Mouse (Mus musculus) stomach, embryonic 14.5 days (tissue): ENCODE measurements around the gene Stk38l. TPM values are rescaled to one million over a fixed set of nuclear protein-coding genes. Genes with fewer than 3 reads are reported as not detected.

Source experiments
- ATAC-seq: fragments of 200-750 bp; cut with Nextera tagmentation; 2 replicates; pipeline ENCODE4 v1.8.0; 2017; ENCODE audit warnings: low read depth, moderate TSS enrichment; ENCODE audit not compliant: insufficient number of reproducible peaks, insufficient read depth, low FRiP score
- H3K27ac ChIP-seq: fragments of 300-500 bp; sonication (generic); 2 replicates; pipeline ENCODE4 v1.5.1; 2014; ENCODE audit warnings: mild to moderate bottlenecking, low read length, moderate library complexity, mixed read lengths
- H3K27me3 ChIP-seq: fragments of 300-500 bp; sonication (generic); 2 replicates; pipeline ENCODE4 v1.6.1; 2014; ENCODE audit warnings: low read length, control low read depth, mixed read lengths; ENCODE audit not compliant: control insufficient read depth, insufficient read depth
- H3K36me3 ChIP-seq: fragments of 300-500 bp; sonication (generic); 2 replicates; pipeline ENCODE4 v1.6.1; 2014; ENCODE audit warnings: mild to moderate bottlenecking, control low read depth, low read length, moderate library complexity, mixed read lengths; ENCODE audit not compliant: control insufficient read depth, insufficient read depth
- H3K4me1 ChIP-seq: fragments of 300-500 bp; sonication (generic); 2 replicates; pipeline ENCODE4 v1.6.1; 2014; ENCODE audit warnings: low read length, control low read depth, mixed read lengths; ENCODE audit not compliant: control insufficient read depth, insufficient read depth
- H3K4me2 ChIP-seq: fragments of 300-500 bp; sonication (generic); replicated peaks from 2 replicates; pipeline ENCODE4 v1.6.1; 2014; ENCODE audit warnings: low read depth, low read length, control low read depth
- H3K4me3 ChIP-seq: fragments of 300-500 bp; sonication (generic); 2 replicates; pipeline ENCODE4 v1.5.1; 2014; ENCODE audit warnings: low read depth, low read length, control low read depth
- H3K9ac ChIP-seq: fragments of 300-500 bp; sonication (generic); replicated peaks from 2 replicates; pipeline ENCODE4 v1.6.1; 2014; ENCODE audit warnings: low read depth, mild to moderate bottlenecking, control low read depth, low read length, moderate library complexity, mixed read lengths
- H3K9me3 ChIP-seq: fragments of 300-500 bp; sonication (generic); 2 replicates; pipeline ENCODE4 v1.6.1; 2016; ENCODE audit warnings: low read depth, low read length, control low read depth; ENCODE audit not compliant: control insufficient read depth
- WGBS: fragments of 180-500 bp; shearing (Covaris S2); extraction: QIAGEN DNeasy Blood & Tissue Kit; methylation state at CpG from one replicate; pipeline ENCODE4 v1.1.7; 2014; 5-methylcytosine and 5-hydroxymethylcytosine counted together
- polyA plus RNA-seq: library from polyadenylated mRNA; unstranded; fragments of >200 nt; fragmentation: Nextera tagmentation; extraction: Ambion mirVana; gene quantifications from 2 replicates; pipeline ENCODE4 v1.2.1, GENCODE M21; 2014

Stk38l gene
- polyA plus RNA-seq = 25.0 and 27.6 TPM in 2 replicates

DNA sequence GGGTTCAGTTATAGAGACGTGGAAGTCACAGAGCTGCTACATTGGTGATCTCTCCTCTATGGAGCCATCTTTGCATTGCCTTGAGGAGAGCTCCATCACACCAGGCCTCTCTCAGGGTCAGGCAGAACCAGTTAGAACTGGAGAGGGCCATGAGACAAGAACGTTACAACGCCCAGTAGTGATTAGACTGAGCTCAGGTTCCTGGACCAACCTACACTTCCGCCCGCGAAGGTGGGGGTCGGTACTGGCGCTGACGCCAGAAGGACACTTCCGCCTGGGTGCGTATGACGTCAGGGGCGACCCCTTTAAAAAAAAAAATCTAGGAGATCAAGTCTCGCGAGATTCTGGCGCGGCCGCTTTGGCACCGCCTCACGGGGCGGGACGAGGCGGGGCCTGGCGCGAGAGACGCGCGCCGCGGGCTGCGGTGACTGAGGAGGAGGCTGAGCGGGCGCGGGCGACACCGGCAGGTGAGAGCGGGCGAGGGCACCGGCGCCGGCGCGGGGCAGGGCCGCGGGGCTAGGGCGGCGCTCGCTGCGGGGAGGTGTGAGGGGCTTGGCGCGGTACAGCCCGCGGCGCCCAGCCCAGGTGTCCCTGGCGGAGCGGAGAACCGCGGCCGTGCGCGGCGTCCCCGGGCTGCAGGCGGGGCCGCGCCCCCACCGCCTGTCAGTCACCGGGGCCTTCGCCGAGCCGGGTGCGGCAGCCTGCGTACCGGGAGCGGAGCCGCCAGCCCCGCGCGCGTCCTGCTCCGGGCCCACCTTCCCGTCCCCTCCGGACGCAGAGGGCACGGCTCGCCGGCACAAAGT is at the start of gene Stk38l:
Gene Stk38l (plus strand): TSS at position 415 of the 803 bp plus-strand sequence.
- ATAC-seq = peak; percentile 98
- peak within 1 kb of the TSS; percentile 71 for H3K4me2 ChIP-seq
- peak within 1 kb of the TSS; percentile 74 for H3K9ac ChIP-seq
- H3K36me3 ChIP-seq = no peaks in the 10 kb centered on the region
- 0 out of 2 replicates have a peak, but pooled peaks cover 5% of the 10 kb centered on the region for H3K4me1 ChIP-seq
- H3K4me3 ChIP-seq = peak within 1 kb of the TSS; percentile 90
- no peaks in the 10 kb centered on the region for H3K27me3 ChIP-seq
- peak within 1 kb of the TSS; percentile 79 for H3K27ac ChIP-seq
- no peaks in the 10 kb centered on the region for H3K9me3 ChIP-seq
- 2% methylated on average over 67 of the region's 87 CpGs for WGBS

DNA sequence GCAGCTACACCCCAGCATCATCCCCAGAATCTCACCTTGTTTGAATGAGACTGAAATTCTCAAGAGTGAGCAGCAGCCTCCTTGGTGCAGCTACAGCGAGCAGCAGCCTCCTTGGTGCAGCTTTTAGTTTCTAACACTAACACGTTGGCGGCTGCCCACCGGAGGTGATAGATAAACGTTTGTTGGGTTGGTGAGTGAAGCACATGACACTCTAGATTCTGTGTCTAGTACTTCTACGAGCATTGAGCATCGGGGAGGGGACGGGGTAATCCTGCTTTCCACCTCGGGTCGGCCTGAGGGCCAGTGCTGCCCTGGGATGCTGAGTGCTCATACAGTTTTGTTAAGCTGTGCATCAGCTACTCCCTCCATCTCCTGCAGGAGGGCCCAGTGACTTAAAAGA is 47.9 kb upstream of the Stk38l start:
- no peak overlapping the region for H3K9ac ChIP-seq
- 68% methylated on average over 10 of the region's 10 CpGs for WGBS
- no peak overlapping the region for H3K4me3 ChIP-seq
- H3K36me3 ChIP-seq = no peaks in the 10 kb centered on the region
- H3K27ac ChIP-seq = no peak overlapping the region
- H3K27me3 ChIP-seq = no peaks in the 10 kb centered on the region
- no peak for ATAC-seq
- no peaks in the 10 kb centered on the region for H3K4me1 ChIP-seq
- H3K4me2 ChIP-seq = no peak overlapping the region
- H3K9me3 ChIP-seq = no peaks in the 10 kb centered on the region

DNA sequence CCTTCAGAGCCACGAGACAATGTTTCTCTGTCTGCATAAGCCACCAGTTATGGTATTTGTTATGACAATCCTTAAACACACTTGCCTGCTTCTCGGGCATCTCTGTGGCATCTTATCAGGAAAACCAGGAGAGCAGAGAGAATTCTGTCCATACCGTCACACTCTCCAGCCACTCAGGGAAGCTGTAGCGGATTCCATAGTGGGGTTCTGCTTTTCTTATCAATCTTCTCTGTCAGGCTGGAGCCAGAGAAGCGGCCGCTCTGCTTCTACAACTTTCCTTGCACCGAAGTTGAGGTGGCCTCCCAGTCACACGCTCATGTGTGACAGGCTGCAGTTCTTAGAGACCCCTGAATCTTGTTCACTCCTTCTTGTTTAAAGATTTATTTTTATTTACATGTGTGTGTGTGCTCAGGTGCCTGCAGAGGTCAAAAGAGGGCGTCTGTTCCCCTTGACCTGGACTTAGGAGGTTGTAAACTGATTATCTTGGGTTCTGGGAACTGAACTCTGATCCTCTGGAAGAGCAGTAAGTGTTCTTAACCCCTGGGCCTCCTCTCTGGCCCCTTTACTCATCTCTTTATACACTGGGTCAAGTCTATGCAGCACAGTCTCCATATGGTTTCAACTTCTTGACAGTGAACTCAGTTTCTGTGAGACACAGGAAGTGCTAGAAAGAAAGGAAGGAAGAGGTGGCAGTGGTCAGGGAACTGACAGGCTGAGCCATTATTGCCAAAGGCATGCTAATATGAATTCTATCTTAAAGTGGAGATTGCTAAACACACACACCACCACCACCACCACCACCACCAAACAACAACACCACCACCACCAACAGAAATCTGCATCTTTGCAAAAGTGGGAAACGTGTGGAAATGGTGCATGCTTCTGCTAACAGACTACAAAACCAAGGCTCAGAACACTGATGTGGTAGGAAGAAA is 46.4 kb upstream of the Stk38l start:
- no peaks in the 10 kb centered on the region for H3K9me3 ChIP-seq
- H3K4me3 ChIP-seq = no peak overlapping the region
- no peaks in the 10 kb centered on the region for H3K36me3 ChIP-seq
- H3K27me3 ChIP-seq = no peaks in the 10 kb centered on the region
- 51% methylated on average over 10 of the region's 10 CpGs for WGBS
- H3K4me2 ChIP-seq = no peak overlapping the region
- no peak for ATAC-seq
- no peak overlapping the region for H3K9ac ChIP-seq
- no peaks in the 10 kb centered on the region for H3K4me1 ChIP-seq
- no peak overlapping the region for H3K27ac ChIP-seq

DNA sequence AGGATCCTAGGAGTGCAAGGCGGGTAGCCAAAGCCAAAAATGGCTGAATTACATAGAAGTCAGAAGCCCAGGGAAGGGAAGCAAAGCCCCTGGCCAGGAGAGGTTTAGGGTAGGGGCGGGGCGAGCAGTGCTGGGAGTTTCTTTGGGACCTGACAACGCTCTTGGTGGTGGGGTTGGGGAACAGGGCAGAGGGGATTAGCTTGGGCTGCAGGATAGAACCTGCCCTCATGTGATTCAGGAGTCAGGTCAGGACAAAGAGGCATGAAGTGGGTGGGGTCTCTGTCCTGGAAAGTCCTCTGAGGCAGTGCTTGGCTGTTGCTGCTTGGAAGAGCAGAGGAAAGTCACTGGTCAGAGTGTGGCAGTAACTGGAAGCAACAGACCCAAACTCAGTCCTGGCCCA is 40.9 kb upstream of the Stk38l start:
- no peak overlapping the region for H3K4me3 ChIP-seq
- ATAC-seq = no peak
- no peak overlapping the region for H3K9ac ChIP-seq
- no peaks in the 10 kb centered on the region for H3K36me3 ChIP-seq
- no peaks in the 10 kb centered on the region for H3K27me3 ChIP-seq
- WGBS = 75% methylated on average over 4 of the region's 4 CpGs
- H3K27ac ChIP-seq = no peak overlapping the region
- no peaks in the 10 kb centered on the region for H3K4me1 ChIP-seq
- no peak overlapping the region for H3K4me2 ChIP-seq
- H3K9me3 ChIP-seq = no peaks in the 10 kb centered on the region

DNA sequence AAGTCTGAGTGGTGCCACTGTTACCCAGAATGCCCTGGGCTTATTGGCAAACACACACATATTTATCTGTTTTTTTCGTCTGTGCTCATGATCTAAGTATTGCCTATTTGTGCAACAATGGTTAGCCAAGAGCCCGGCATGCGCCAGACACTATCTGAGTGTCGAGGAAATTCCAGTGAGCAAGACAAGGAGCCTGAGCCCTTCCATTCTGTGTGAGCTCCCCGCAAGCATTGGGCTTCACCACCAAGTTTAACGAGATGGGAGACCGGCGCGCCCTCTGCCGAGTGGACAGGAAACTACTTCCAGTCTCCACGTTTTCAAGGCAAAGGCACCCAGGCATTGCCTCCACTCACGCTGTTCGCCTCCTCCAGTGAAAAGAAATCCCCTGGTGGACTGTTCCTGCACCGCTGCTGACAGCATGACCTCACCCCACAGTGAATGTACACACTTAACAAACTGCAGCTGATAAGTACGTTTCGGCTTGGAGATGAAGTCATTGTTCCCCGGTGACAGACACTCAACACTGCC is 39.0 kb upstream of the Stk38l start:
- H3K4me2 ChIP-seq = no peak overlapping the region
- ATAC-seq = peak; percentile 82
- 65% methylated on average over 17 of the region's 17 CpGs for WGBS
- H3K27me3 ChIP-seq = no peaks in the 10 kb centered on the region
- H3K4me3 ChIP-seq = no peak overlapping the region
- H3K4me1 ChIP-seq = no peaks in the 10 kb centered on the region
- no peaks in the 10 kb centered on the region for H3K36me3 ChIP-seq
- no peaks in the 10 kb centered on the region for H3K9me3 ChIP-seq
- H3K27ac ChIP-seq = no peak overlapping the region
- H3K9ac ChIP-seq = no peak overlapping the region

DNA sequence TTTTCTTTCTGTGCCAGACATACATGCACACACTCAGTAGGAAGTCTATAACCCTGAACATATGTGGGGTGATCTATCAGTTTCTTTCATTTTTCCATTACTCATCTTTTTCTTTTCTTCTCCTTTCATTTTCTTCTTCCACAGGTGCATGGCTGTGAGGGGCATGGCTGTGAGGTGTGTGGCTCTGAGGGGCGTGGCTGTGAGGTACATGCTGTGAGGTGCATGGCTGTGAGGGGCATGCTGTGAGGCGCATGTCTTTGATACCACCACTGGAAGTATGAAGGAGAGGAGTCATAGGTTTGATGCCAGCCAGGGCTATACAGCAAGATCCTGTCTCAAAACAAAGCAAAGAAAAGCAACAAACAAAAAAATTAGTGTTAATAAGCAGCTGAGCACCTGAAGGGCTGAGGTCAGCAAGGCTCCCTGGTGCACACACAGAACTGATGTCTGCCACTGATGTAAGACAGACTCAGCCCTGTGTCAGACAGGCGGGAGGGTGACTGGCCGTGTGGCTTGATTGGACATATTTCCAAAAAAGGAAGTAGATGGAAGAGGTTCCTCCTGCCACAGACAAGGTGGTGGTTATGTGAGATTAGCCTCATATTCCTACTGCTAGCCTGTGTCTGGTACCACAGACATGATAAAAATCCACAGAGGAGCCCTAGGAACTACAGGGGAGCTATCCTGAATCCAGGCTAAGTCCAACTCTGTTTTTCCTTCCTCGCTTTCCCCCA is 38.2 kb upstream of the Stk38l start:
- H3K4me1 ChIP-seq = no peaks in the 10 kb centered on the region
- no peaks in the 10 kb centered on the region for H3K27me3 ChIP-seq
- no peak overlapping the region for H3K4me3 ChIP-seq
- H3K27ac ChIP-seq = no peak overlapping the region
- peak; percentile 50; the same call in 1 of the 2 replicates for ATAC-seq
- no peak overlapping the region for H3K9ac ChIP-seq
- WGBS = 67% methylated on average over 5 of the region's 5 CpGs
- no peaks in the 10 kb centered on the region for H3K9me3 ChIP-seq
- no peaks in the 10 kb centered on the region for H3K36me3 ChIP-seq
- no peak overlapping the region for H3K4me2 ChIP-seq

DNA sequence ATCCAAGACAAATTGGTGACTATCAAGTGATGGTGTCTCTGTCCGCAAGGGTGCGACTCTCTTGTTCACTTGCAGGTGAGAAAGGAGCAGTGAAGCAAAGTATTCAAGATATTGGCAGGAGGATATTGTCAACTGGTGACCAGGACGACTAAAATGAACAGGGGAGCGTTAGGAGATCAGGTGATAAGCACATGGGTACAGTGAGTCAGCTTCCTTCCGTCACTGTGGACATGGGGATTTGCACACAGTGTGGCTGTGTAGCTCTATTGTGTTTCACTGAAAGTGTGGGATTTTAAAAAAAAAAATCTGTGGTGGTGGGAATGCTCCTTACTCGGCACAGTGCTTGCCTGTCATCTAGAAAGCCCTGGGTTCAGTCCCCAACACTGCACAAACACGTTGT is 36.8 kb upstream of the Stk38l start:
- Histone ChIP-seq H3K36me3 (no peaks in the 10 kb centered on the region), H3K27ac (no peak overlapping the region), H3K4me1 (no peaks in the 10 kb centered on the region), H3K9ac (no peak overlapping the region), H3K27me3 (no peaks in the 10 kb centered on the region), H3K4me2 (no peak overlapping the region), H3K4me3 (no peak overlapping the region), H3K9me3 (no peaks in the 10 kb centered on the region)
- no peak for ATAC-seq
- 88% methylated on average over 7 of the region's 7 CpGs for WGBS

DNA sequence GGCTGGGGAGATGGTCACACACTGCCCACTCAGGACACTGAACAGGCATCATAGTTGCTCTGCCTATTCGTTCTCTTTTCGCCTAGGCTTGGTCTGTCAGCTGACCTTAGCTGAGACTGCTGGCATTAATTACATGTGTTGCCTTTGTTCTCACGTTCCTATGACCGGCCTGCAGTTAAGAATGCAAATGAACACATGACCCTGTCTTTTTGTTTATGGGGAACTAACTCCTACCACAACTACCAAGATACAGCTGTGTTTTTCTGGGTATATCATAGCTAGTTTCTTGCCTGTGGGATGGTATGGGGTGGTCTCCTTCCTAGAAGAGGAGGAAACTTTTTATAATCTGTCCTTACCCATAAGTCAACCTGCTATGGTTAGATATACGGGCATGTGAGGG is 35.9 kb upstream of the Stk38l start:
- H3K9ac ChIP-seq = no peak overlapping the region
- 87% methylated on average over 5 of the region's 5 CpGs for WGBS
- H3K4me2 ChIP-seq = no peak overlapping the region
- no peak overlapping the region for H3K4me3 ChIP-seq
- H3K9me3 ChIP-seq = no peaks in the 10 kb centered on the region
- no peaks in the 10 kb centered on the region for H3K27me3 ChIP-seq
- H3K27ac ChIP-seq = no peak overlapping the region
- no peaks in the 10 kb centered on the region for H3K36me3 ChIP-seq
- ATAC-seq = no peak
- H3K4me1 ChIP-seq = no peaks in the 10 kb centered on the region
